Mouse (Mus musculus) thymus, adult 2 months (tissue): Measurements from ENCODE around the gene Zfp553. TPM values are rescaled to one million over a fixed set of nuclear protein-coding genes. Genes with fewer than 3 reads are reported as not detected.
A peak's percentile ranks its signal among the peaks of the same experiment; 100 is the strongest.

ENCODE experiments used
- DNase-seq: peaks from one replicate; pipeline ENCODE4 v3.0.0; 2021
- H3K27ac ChIP-seq: fragments of 200-500 bp; 2 replicates; pipeline ENCODE4 v1.5.1; 2012; ENCODE audit warnings: low read length, control low read depth; ENCODE audit not compliant: control insufficient read depth, insufficient read depth
- H3K27me3 ChIP-seq: fragments of 200-500 bp; 2 replicates; pipeline ENCODE4 v1.6.1; 2012; ENCODE audit warnings: mild to moderate bottlenecking, low read length, moderate library complexity, mixed read lengths; ENCODE audit not compliant: control insufficient read depth, insufficient read depth
- H3K36me3 ChIP-seq: fragments of 200-500 bp; 2 replicates; pipeline ENCODE4 v1.6.1; 2012; ENCODE audit warnings: mild to moderate bottlenecking, low read length, moderate library complexity; ENCODE audit not compliant: control insufficient read depth, insufficient read depth
- H3K4me1 ChIP-seq: fragments of 200-500 bp; replicated peaks from 2 replicates; pipeline ENCODE4 v1.6.1; 2012; ENCODE audit warnings: low read length; ENCODE audit not compliant: control insufficient read depth, insufficient read depth
- H3K4me3 ChIP-seq: fragments of 200-500 bp; 2 replicates; pipeline ENCODE4 v1.5.1; 2012; ENCODE audit warnings: mild to moderate bottlenecking, low read length, control low read depth, moderate library complexity; ENCODE audit not compliant: control insufficient read depth, insufficient read depth
- CTCF ChIP-seq: fragments of 200-500 bp; IDR thresholded peaks from 2 replicates; pipeline ENCODE4 v1.5.1; 2012; ENCODE audit warnings: mild to moderate bottlenecking, control low read depth, low read length, moderate library complexity, borderline replicate concordance; ENCODE audit not compliant: control insufficient read depth, poor library complexity, insufficient read depth; ENCODE audit errors: extremely low read depth
- POLR2A ChIP-seq: fragments of 200-500 bp; IDR thresholded peaks from 2 replicates; pipeline ENCODE4 v1.6.1; 2012; ENCODE audit warnings: mild to moderate bottlenecking, low read length, control low read depth, moderate library complexity; ENCODE audit not compliant: control insufficient read depth, poor library complexity, insufficient read depth; ENCODE audit errors: extremely low read depth
- WGBS: fragments of 180-500 bp; shearing (Covaris S2); methylation state at CpG from one replicate; pipeline ENCODE4 v1.1.7; 2018; 5-methylcytosine and 5-hydroxymethylcytosine counted together
- polyA plus RNA-seq: library from polyadenylated mRNA; depleted of rRNA; stranded (reverse); fragments of >200 nt; gene quantifications from 2 replicates; pipeline ENCODE4 v1.2.3, GENCODE M21; 2012

The Zfp553 gene
- polyA plus RNA-seq, 1 experiment: 30.4 TPM

- peaks cover 14% of the 10 kb centered on the region for H3K36me3 ChIP-seq
- TF ChIP-seq POLR2A (no peak), CTCF (peak; percentile 77; the same call in 1 of the 2 replicates)
- WGBS: 46% methylated on average over 33 of the region's 33 CpGs
- H3K27ac ChIP-seq: peak overlapping the region; percentile 44; the same call in 1 of the 2 replicates
- peaks cover 63% of the 10 kb centered on the region for H3K4me1 ChIP-seq
- H3K27me3 ChIP-seq: no peaks in the 10 kb centered on the region
- DNase-seq: peak; percentile 82
- peak overlapping the region; percentile 20 for H3K4me3 ChIP-seq
Measured at GRCm38 (mm10) chr7:127214981-127215871, 17.6 kb upstream of the Zfp553 start.

- Histone ChIP-seq H3K4me1 (peaks cover 59% of the 10 kb centered on the region), H3K27ac (no peak overlapping the region), H3K36me3 (peaks cover 14% of the 10 kb centered on the region), H3K4me3 (peak overlapping the region; percentile 31), H3K27me3 (no peaks in the 10 kb centered on the region)
- 57% methylated on average over 5 of the region's 5 CpGs for WGBS
- DNase-seq: no peak
- TF ChIP-seq POLR2A: no peak
- no peak for TF ChIP-seq CTCF
Measured at GRCm38 (mm10) chr7:127216307-127216706, 16.6 kb upstream of the Zfp553 start.

- Histone ChIP-seq H3K4me1 (peaks cover 56% of the 10 kb centered on the region), H3K36me3 (peaks cover 14% of the 10 kb centered on the region), H3K27me3 (no peaks in the 10 kb centered on the region), H3K4me3 (peak overlapping the region; percentile 88), H3K27ac (peak overlapping the region; percentile 98)
- TF ChIP-seq CTCF: no peak
- no peak for TF ChIP-seq POLR2A
- 29% methylated on average over 6 of the region's 6 CpGs for WGBS
- no peak for DNase-seq
Measured at GRCm38 (mm10) chr7:127217475-127217874, 15.4 kb upstream of the Zfp553 start.

- Histone ChIP-seq H3K27ac (peak overlapping the region; percentile 98), H3K27me3 (no peaks in the 10 kb centered on the region), H3K4me1 (peaks cover 53% of the 10 kb centered on the region), H3K4me3 (peak overlapping the region; percentile 88), H3K36me3 (peaks cover 14% of the 10 kb centered on the region)
- peak; percentile 81 for DNase-seq
- no peak for TF ChIP-seq CTCF
- TF ChIP-seq POLR2A: peak; percentile 93
- WGBS: 5% methylated on average over 10 of the region's 10 CpGs
Measured at GRCm38 (mm10) chr7:127217901-127218642, 14.8 kb upstream of the Zfp553 start.

- H3K27ac ChIP-seq: peak overlapping the region; percentile 97
- peak overlapping the region; percentile 30 for H3K4me3 ChIP-seq
- no peak for DNase-seq
- peaks cover 49% of the 10 kb centered on the region for H3K4me1 ChIP-seq
- peaks cover 14% of the 10 kb centered on the region for H3K36me3 ChIP-seq
- 20% methylated on average over 4 of the region's 4 CpGs for WGBS
- no peaks in the 10 kb centered on the region for H3K27me3 ChIP-seq
- TF ChIP-seq POLR2A (no peak), CTCF (no peak)
Measured at GRCm38 (mm10) chr7:127218670-127219069, 14.2 kb upstream of the Zfp553 start.

- Histone ChIP-seq H3K27me3 (no peaks in the 10 kb centered on the region), H3K4me3 (no peak overlapping the region), H3K36me3 (no peaks in the 10 kb centered on the region; the same call in 1 of the 2 replicates), H3K27ac (peak overlapping the region; percentile 53), H3K4me1 (peaks cover 36% of the 10 kb centered on the region)
- 42% methylated on average over 6 of the region's 6 CpGs for whole genome bisulfite sequencing
- TF ChIP-seq POLR2A (no peak), CTCF (no peak)
- no peak for DNase-seq
Measured at GRCm38 (mm10) chr7:127220440-127220839, 12.4 kb upstream of the Zfp553 start.
